Mouse (Mus musculus): Measurements from ENCODE around the gene Haus3. TPM values are rescaled to one million over a fixed set of nuclear protein-coding genes. Genes with fewer than 3 reads are reported as not detected.

Haus3 gene
- polyA plus RNA-seq (2012; rRNA removed) = 3.3 and 4.2 TPM in 2 replicates

DNA sequence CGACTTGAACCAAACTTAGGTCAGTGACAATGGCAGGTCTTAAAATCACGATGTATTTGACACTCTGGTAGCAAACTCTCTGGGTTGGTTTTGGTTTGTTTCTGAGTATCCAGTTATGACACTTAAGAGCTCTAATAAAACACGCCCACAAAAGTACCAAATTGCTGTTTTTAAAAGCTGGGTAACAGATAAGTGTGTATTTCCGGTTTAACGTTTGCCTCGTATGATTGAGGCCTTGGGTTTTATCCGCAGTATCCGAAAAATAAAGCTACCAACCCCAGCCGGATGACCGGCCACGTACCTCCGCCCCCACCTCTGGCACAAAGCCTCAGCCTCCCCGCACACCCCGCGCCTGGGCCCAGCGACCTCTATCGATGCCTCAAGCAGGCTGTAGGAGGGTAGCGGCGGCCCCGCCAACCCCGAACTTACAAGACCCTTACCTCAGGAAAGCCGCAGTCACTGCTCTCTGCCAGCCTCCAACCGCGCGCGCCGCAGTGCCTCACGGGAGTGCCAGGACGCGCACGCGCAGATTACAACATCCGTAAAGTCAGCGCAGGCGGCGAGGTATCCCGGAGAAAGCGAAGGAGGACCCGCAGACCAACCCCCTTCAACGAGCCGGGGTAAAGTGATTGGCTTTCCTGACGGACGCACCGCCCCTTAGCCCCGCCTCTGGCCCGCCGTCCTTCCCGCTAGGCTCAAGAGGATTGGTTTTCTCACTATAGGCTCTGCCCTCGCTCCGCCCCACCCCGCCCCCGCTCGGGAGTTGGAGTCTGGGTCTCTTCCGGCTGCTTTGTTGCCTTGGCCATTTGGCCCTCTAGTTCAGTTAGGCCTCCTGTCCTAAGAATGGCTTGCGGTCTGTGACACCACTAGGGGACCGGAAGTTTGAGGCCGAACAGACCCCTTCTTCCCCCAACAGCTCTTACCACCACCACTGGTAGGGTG, at the start of gene Haus3, which contains the start of gene Poln:
TSS of gene Haus3 (minus strand) at position 578 of the 942 bp plus-strand sequence.
TSS of gene Poln (minus strand) at position 499 of the 942 bp plus-strand sequence.
- WGBS = under 1% methylated on average over 57 of the region's 57 CpGs
- H3K27ac ChIP-seq (ENCODE audit: control insufficient read depth, insufficient read depth, low read length) = peak within 1 kb of the TSS; percentile 83
- DNase-seq = peak; percentile 98
- peak within 1 kb of the TSS; percentile 83 for H3K4me3 ChIP-seq (ENCODE audit: control insufficient read depth, insufficient read depth, low read length)
- peak; percentile 85 for TF ChIP-seq POLR2A (IDR thresholded peaks at IDR 0.05; ENCODE audit: control insufficient read depth, extremely low read depth, insufficient read depth, low read length, poor library complexity)
- TF ChIP-seq CTCF (IDR thresholded peaks at IDR 0.05; ENCODE audit: borderline replicate concordance, control insufficient read depth, extremely low read depth, insufficient read depth, low read length, poor library complexity) = no peak
- H3K36me3 ChIP-seq (ENCODE audit: control insufficient read depth, insufficient read depth, low read length) = peaks cover 14% of the 10 kb centered on the region
- no peaks in the 10 kb centered on the region for H3K27me3 ChIP-seq (ENCODE audit: control insufficient read depth, insufficient read depth, low read length)
- H3K4me1 ChIP-seq (replicated peaks; ENCODE audit: control insufficient read depth, insufficient read depth, low read length) = no peaks in the 10 kb centered on the region; the same call in 1 of the 2 replicates

DNA sequence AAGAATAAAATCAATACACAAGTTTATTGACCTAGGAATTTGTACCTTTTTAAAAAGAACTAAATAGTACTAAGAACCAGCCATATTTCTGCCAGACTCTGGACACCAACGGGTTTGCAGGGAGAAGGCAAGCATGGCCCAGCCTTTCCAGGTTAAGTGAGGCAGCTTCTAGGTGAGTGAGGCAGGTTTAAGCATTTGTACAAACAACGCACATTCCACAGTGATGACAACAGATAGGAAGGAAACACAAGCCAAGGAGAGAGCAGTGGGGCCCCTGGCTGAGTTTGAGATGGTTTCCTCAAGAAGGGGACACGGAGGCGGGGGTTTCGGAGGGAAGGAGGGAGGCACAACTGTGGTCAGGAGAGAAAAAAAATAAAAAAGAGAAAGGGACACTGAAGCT, 49.3 kb upstream of the Haus3 start:
- no peak for DNase-seq
- WGBS = 75% methylated on average over 5 of the region's 5 CpGs
- no peak for TF ChIP-seq CTCF (IDR thresholded peaks at IDR 0.05; ENCODE audit: borderline replicate concordance, control insufficient read depth, extremely low read depth, insufficient read depth, low read length, poor library complexity)
- no peak for TF ChIP-seq POLR2A (IDR thresholded peaks at IDR 0.05; ENCODE audit: control insufficient read depth, extremely low read depth, insufficient read depth, low read length, poor library complexity)

DNA sequence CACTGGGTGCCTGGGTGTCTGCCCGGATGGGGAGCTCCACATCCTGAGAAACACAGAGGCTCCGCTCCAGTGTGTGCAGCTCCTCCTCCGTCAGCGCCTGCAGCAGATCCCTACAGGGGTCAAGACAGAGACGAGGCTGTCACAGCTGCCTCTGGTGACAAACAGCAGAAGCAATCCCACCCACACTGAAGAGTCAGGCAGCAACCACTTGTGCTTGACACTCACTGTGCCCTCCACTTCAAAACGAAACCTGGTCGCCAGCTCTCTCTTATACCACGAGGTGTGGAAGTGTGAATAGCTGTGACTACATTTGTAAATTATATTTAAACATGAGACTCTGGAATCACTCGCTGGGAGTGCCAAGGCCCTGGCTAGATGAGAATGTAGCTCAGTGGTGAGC, 48.4 kb upstream of the Haus3 start:
- WGBS = 79% methylated on average over 9 of the region's 9 CpGs
- Histone ChIP-seq H3K4me1 (replicated peaks; ENCODE audit: control insufficient read depth, insufficient read depth, low read length) (peaks cover 21% of the 10 kb centered on the region), H3K27me3 (ENCODE audit: control insufficient read depth, insufficient read depth, low read length) (no peaks in the 10 kb centered on the region), H3K27ac (ENCODE audit: control insufficient read depth, insufficient read depth, low read length) (no peak overlapping the region), H3K4me3 (ENCODE audit: control insufficient read depth, insufficient read depth, low read length) (no peak overlapping the region), H3K36me3 (ENCODE audit: control insufficient read depth, insufficient read depth, low read length) (no peaks in the 10 kb centered on the region)
- DNase-seq = no peak
- TF ChIP-seq POLR2A (IDR thresholded peaks at IDR 0.05; ENCODE audit: control insufficient read depth, extremely low read depth, insufficient read depth, low read length, poor library complexity) (no peak), CTCF (IDR thresholded peaks at IDR 0.05; ENCODE audit: borderline replicate concordance, control insufficient read depth, extremely low read depth, insufficient read depth, low read length, poor library complexity) (no peak)

More for the DNA sequence above, 49.3 kb upstream of the Haus3 start:
- H3K4me3 ChIP-seq (ENCODE audit: control insufficient read depth, insufficient read depth, low read length) = no peak overlapping the region
- H3K27ac ChIP-seq (ENCODE audit: control insufficient read depth, insufficient read depth, low read length) = no peak overlapping the region
- H3K27me3 ChIP-seq (ENCODE audit: control insufficient read depth, insufficient read depth, low read length) = no peaks in the 10 kb centered on the region
- H3K4me1 ChIP-seq (replicated peaks; ENCODE audit: control insufficient read depth, insufficient read depth, low read length) = peaks cover 21% of the 10 kb centered on the region
- no peaks in the 10 kb centered on the region for H3K36me3 ChIP-seq (ENCODE audit: control insufficient read depth, insufficient read depth, low read length)

GRCm38 (mm10) chr5:34216025-34216424, 46.7 kb upstream of the Haus3 start:
- Histone ChIP-seq H3K4me1 (replicated peaks; ENCODE audit: control insufficient read depth, insufficient read depth, low read length) (peaks cover 21% of the 10 kb centered on the region), H3K4me3 (ENCODE audit: control insufficient read depth, insufficient read depth, low read length) (no peak overlapping the region), H3K27me3 (ENCODE audit: control insufficient read depth, insufficient read depth, low read length) (no peaks in the 10 kb centered on the region), H3K36me3 (ENCODE audit: control insufficient read depth, insufficient read depth, low read length) (no peaks in the 10 kb centered on the region), H3K27ac (ENCODE audit: control insufficient read depth, insufficient read depth, low read length) (no peak overlapping the region)
- WGBS = over 99% methylated on average over 7 of the region's 7 CpGs
- TF ChIP-seq CTCF (IDR thresholded peaks at IDR 0.05; ENCODE audit: borderline replicate concordance, control insufficient read depth, extremely low read depth, insufficient read depth, low read length, poor library complexity) = no peak
- no peak for TF ChIP-seq POLR2A (IDR thresholded peaks at IDR 0.05; ENCODE audit: control insufficient read depth, extremely low read depth, insufficient read depth, low read length, poor library complexity)
- no peak for DNase-seq

DNA sequence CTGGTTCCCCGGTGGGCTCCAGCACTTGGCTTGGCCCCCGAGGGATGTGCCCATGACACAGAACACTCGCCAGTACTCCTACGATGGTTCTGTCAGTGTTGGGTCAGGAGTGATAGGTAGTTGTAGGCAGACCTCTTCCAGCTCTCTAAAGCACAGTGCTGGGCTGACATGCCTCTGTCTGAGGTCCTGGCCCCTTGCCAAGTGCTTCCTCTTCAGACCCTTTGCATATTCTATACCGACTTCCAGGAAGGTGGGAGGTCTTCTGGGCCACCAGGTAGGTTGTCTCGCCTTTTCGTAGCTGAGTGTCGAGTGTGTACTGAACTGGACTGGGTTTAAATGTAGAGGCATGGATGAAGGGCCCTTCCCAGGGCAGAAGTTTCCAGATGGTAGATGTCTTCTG, 44.3 kb upstream of the Haus3 start:
- Histone ChIP-seq H3K4me3 (ENCODE audit: control insufficient read depth, insufficient read depth, low read length) (no peak overlapping the region), H3K27me3 (ENCODE audit: control insufficient read depth, insufficient read depth, low read length) (no peaks in the 10 kb centered on the region), H3K36me3 (ENCODE audit: control insufficient read depth, insufficient read depth, low read length) (no peaks in the 10 kb centered on the region), H3K27ac (ENCODE audit: control insufficient read depth, insufficient read depth, low read length) (no peak overlapping the region), H3K4me1 (replicated peaks; ENCODE audit: control insufficient read depth, insufficient read depth, low read length) (peaks cover 34% of the 10 kb centered on the region)
- 70% methylated on average over 8 of the region's 8 CpGs for WGBS
- peak; percentile 32 for DNase-seq
- TF ChIP-seq POLR2A (IDR thresholded peaks at IDR 0.05; ENCODE audit: control insufficient read depth, extremely low read depth, insufficient read depth, low read length, poor library complexity) = no peak
- TF ChIP-seq CTCF (IDR thresholded peaks at IDR 0.05; ENCODE audit: borderline replicate concordance, control insufficient read depth, extremely low read depth, insufficient read depth, low read length, poor library complexity) = no peak

DNA sequence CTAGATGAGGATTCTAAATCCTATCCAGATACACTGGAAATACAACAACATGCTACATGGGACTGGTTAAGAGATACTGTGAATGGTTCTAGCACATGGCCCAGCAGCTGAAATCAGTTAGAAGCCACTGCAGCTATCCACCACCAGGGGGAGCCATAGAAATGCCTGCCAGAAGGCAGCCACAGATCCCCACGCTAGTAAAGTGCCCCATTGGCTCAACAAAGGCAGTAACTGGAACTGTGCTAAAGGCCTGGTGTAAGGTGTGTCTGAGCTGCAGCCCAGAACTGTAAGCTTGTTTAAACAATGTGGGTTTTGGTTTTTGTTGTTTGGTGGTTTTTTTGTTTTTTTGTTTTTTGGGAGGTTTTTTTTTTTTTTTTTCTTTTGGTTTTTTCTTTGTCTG, 41.0 kb upstream of the Haus3 start:
- H3K4me3 ChIP-seq (ENCODE audit: control insufficient read depth, insufficient read depth, low read length) = no peak overlapping the region
- DNase-seq = peak; percentile 84
- 4% methylated on average over 1 of the region's 1 CpGs for WGBS
- TF ChIP-seq CTCF (IDR thresholded peaks at IDR 0.05; ENCODE audit: borderline replicate concordance, control insufficient read depth, extremely low read depth, insufficient read depth, low read length, poor library complexity) (peak; percentile 80; the same call in 1 of the 2 replicates), POLR2A (IDR thresholded peaks at IDR 0.05; ENCODE audit: control insufficient read depth, extremely low read depth, insufficient read depth, low read length, poor library complexity) (no peak)
- no peaks in the 10 kb centered on the region for H3K36me3 ChIP-seq (ENCODE audit: control insufficient read depth, insufficient read depth, low read length)
- peaks cover 52% of the 10 kb centered on the region for H3K4me1 ChIP-seq (replicated peaks; ENCODE audit: control insufficient read depth, insufficient read depth, low read length)
- no peaks in the 10 kb centered on the region for H3K27me3 ChIP-seq (ENCODE audit: control insufficient read depth, insufficient read depth, low read length)
- H3K27ac ChIP-seq (ENCODE audit: control insufficient read depth, insufficient read depth, low read length) = no peak overlapping the region
